Mouse (Mus musculus): ENCODE data around the gene Cdc42ep4. TPM values are rescaled to one million over a fixed set of nuclear protein-coding genes. Genes with fewer than 3 reads are reported as not detected.

The Cdc42ep4 gene
- total RNA-seq, 2 experiments from 2014 or later = 70.0 to 160 TPM

GRCm38 (mm10) chr11:113727992-113728391 is 23.7 kb downstream of the Cdc42ep4 start:
- no peak for DNase-seq (ENCODE audit: low spot score in 2 of 2)

DNA sequence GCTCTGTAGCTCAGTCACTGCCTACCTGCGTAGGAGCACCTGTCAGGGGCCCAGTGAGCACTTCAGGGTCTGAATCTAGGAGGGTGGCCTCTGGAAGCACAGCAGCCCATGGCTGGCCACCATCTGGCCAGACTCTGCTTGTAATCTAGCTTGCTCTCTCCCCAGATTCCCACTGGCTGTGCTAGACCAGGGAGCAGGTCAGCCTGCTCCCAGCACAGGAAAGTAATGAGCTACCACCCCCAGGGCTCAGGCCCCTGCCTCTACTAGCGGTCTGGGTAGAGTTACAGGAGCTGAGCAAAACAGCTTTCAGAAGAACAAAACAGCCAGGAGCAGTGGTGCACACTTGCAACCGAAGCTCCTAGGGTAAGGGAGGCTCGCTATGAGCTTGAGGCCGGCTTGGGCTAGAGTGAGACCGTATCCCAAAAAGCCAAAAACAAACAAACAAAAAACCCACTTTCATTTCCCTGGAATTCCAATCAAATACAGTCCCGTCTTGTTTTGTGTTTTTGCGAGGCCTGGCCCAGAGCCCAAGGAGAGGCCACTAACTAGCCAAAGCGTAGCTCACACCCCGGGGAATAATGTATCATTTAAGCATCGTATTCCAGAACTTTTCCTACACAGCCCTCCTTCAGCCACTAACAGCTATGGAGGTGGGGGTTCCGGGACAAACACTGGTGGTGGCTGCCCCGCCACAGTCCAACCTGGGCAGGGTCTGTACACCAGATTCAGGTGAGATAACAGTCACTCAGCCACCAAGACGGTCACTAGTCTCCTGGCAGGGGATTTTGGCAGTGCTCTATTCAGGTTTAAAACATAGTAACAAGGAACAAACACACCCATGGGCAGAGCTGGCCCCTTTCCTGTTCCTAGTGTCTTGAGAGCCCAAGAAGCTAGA is 24.4 kb downstream of the Cdc42ep4 start:
- DNase-seq (ENCODE audit: low spot score in 2 of 2) = no peak

DNA sequence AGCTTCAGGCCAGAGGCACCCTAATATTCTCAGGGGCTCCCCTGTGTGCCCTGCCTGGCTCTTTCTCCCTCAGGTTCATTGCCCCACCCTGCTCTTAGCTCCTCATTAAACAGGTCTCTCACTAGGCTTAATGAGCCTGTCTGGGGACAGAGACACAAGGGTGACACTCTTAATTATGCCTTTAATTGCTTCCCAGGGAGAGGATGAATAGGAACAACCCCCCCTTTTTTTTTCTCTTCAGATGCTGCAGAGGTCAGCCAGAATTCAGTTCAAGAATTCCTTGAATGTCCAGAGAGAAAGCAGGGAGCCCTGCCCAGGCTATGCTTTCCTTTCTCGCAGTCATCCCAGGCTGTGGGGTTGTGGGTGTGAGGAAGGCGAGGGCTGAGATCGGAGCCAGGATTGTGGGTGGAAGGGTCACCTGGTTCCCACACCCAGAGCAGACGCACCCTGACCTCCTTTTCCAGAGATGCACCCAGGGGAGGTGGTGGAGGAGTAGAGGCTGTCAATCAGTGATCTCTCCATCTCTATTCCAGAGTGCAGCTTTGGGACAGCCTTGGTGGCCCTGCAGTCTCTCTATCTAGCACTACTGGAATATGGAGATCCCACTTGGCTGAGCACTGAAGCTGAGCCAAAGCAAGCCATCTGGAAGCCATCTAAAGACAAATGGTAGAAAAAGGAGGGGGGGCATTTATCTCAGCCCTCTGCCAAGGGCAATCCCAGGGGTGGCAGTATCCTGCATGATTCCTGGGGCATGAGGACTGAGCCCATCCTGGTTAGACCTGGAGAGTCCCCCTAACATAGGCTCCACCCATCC is 26.2 kb downstream of the Cdc42ep4 start:
- no peak for DNase-seq (ENCODE audit: low spot score in 2 of 2)

GRCm38 (mm10) chr11:113722405-113723090 is 29.1 kb downstream of the Cdc42ep4 start:
- no peak for DNase-seq (ENCODE audit: low spot score in 2 of 2)

GRCm38 (mm10) chr11:113717767-113718424 is 33.8 kb downstream of the Cdc42ep4 start:
- no peak for DNase-seq (ENCODE audit: low spot score in 2 of 2)

DNA sequence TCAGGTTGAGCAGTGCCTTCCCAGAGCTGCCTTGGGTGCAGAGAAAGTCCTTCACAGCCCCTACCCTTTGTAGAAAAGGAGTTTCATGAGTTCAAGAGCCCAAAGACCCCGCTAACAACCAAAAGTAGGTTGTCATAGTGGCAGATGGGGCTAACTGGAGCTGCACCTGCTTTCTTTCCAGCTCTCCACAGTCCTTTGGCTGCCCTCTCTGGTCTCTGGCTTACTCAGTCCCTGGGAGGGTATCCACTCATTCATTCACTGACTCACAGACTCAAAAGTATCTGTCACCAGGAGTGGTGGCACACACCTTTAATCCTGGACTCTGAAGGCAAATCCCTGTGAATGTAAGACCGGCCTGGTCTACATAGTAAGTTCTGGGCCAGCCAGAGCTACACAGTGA is 35.5 kb downstream of the Cdc42ep4 start:
- no peak for DNase-seq (ENCODE audit: low spot score in 2 of 2)

DNA sequence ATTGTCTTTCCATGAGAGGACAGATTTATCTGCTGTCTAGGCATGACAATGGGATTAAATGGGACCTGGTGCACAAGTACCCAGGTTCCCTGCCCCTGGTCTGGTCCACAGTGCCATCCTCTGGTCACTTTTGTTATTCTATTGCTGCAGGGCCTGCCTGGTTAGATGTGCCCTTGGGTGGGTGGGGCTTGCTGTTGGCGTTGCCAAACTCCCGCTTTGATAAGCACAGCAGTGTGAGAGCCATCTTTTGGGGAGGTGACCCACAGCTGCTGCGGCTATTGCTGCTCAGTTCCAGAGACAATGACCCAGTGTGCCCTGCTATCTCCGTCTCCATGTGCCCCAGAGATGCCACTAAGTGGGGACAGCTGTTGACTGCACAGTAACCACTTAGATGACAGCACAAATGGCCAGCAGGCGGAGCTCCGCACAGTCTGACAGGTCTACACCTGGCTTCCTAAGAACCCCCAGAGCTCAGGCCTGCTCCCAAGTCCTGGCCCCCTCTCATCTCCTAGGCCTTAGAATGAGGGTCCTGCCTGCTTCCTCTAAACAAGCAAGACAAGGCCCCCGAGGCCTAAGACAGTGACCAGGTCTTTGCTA is 36.5 kb downstream of the Cdc42ep4 start:
- no peak for DNase-seq (ENCODE audit: low spot score in 2 of 2)

- DNase-seq (ENCODE audit: low spot score in 2 of 2) = no peak
Measured at GRCm38 (mm10) chr11:113711061-113711460, 40.6 kb downstream of the Cdc42ep4 start.

DNA sequence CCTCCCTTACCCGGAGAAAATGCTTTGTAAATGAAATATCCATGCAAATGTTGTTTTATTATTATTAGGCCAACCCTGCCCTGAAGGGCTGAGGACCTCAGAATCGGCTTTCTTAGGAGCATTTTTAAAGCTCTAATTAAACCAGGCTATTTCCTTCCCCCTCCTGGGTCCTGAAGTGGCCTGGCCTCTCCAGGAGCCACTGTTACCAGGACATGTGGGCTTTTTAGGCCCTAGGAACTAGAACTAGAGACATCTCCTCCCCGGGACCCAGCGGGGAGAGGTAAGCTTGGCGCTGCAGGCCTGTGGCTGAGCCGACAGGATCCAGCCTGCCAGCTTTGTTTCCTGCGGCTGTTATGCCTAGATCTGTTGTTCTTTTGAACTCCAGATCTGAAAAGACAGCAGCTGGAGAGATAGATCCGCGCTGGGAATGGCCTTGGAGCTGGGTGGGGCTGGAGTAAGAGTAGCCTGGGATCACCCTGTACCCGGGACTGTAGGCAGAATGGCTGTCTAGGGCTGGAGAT is 41.4 kb downstream of the Cdc42ep4 start:
- no peak for DNase-seq (ENCODE audit: low spot score in 2 of 2)

- no peak for DNase-seq (ENCODE audit: low spot score in 2 of 2)
Measured at GRCm38 (mm10) chr11:113709731-113710256, 41.9 kb downstream of the Cdc42ep4 start, which contains the start of gene Cpsf4l. Gene Cpsf4l, minus strand, starts transcription at chr11:113710017.

DNA sequence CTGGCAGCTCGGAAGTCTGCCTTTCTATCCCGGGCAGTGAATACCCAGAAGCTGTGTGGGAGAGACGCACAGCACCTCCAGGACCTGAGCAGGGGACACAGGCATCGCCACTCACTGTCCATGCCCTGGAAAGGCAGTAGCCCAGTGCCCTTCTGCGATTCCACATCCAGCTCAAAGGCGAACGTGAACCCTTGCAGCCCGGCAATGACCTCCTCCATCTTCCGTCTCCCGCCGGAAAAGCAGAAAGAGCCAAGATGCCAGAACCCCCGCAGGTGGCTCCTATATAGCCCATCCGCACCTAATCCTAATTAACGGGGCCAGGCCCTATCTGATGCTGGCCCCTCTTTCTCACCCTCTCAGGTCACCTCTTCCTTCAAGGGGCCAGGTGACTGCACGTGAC is 42.4 kb downstream of the Cdc42ep4 start:
- DNase-seq (ENCODE audit: low spot score in 2 of 2) = no peak

DNA sequence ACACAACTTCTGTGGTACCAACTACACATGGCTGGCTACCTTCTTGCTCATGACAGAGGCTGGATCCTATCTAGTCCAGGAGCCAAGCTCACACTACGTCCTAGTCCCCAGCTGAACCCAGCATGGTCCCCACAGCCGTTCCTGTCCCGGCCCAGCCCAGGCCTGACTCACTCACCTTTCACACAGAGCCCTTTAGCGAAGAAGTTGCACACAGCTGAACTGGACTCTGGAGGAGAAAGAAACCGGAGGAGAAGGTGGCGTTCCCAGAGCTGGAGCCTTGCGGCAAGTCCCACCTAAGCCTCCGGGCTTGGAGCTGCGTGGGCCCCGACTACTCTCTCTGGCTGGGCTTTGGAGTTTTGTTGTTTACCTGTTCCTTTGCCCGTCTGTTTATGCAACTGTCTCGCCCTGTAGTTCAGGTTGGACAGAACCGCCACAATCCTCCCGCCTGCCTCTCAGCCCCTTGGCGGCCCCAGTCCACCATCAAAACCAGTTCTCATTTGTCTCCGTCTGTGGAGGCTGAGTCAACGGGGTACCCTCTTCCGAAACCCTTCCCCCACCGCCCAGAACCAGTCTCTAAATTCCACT is 43.0 kb downstream of the Cdc42ep4 start:
- DNase-seq (ENCODE audit: low spot score in 2 of 2) = no peak

DNA sequence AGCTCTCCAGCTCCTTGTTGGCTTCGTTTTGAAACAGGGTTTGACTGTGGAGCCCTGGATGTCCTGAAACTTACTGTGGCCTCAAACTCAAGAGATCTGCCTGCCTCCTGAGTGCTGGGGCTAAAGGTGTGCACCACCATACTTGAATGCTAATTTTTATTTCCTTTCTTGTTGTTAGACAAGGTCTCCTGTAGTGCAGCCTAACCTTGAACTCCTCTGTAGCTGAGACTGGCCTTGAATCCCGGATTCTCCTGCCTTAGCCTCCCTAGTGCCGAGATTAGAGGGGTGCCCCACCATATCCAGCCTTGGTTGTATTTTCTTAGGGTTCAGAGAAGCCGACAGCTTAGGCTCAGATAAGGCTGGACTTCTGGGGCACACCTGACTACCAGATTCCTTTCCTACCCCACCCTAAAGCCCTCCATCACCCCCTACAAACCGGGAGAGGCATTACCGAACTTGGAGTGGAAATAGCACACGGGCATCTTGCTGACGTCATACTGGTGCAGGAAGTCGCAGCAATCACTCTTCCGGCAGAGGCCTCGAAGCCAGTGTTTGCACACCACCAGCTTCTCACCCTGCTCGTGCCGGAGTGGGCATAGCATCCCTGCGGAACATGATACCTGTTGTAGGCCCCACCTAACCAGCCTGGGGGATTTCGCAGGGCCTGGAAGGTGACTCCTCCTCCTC is 45.6 kb downstream of the Cdc42ep4 start:
- no peak for DNase-seq (ENCODE audit: low spot score in 2 of 2)

GRCm38 (mm10) chr11:113703758-113704157 is 47.9 kb downstream of the Cdc42ep4 start:
- DNase-seq (ENCODE audit: low spot score in 2 of 2) = peak; percentile 82 to 83

- no peak for DNase-seq (ENCODE audit: low spot score in 2 of 2)
Measured at GRCm38 (mm10) chr11:113699643-113700042, 52.0 kb downstream of the Cdc42ep4 start.

- DNase-seq (ENCODE audit: low spot score in 2 of 2) = no peak
Measured at GRCm38 (mm10) chr11:113698013-113698545, 53.6 kb downstream of the Cdc42ep4 start.

GRCm38 (mm10) chr11:113697571-113697970 is 54.1 kb downstream of the Cdc42ep4 start:
- DNase-seq (ENCODE audit: low spot score in 2 of 2) = no peak

GRCm38 (mm10) chr11:113691851-113692250 is 59.8 kb downstream of the Cdc42ep4 start:
- DNase-seq (ENCODE audit: low spot score in 2 of 2) = no peak

DNA sequence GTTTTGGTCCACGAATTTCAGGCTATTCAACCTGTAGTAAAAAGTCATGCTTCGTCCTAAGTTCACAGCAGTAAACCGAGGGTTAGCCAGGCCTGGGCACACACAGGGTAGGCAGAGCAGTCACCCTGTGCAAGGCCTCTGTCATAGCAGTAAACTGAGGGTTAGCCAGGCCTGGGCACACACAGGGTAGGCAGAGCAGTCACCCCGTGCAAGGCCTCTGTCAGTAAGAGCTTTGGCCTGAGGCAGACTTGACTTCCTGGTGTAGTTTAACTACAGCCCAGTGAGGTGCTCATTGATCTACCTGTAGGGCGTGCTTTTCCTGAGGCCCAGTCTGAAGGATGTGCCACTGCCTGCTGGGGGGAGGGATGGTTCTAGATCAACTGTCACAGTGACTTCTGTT is 60.4 kb downstream of the Cdc42ep4 start:
- DNase-seq (ENCODE audit: low spot score in 2 of 2) = peak in 1 of 2 experiments; percentile 19

All from adrenal gland, adult 18-20 months (tissue).